Mouse (Mus musculus) ES-Bruce4 (cell line): ENCODE data around the gene Wee1. TPM values are rescaled to one million over a fixed set of nuclear protein-coding genes. Genes with fewer than 3 reads are reported as not detected.

Experiments
- H3K27ac ChIP-seq: 2 replicates; pipeline ENCODE4 v1.5.1; 2012; ENCODE audit warnings: low read length, inconsistent platforms; ENCODE audit not compliant: insufficient read depth
- H3K27me3 ChIP-seq: 2 replicates; pipeline ENCODE4 v1.6.1; 2012; ENCODE audit warnings: mild to moderate bottlenecking, low read length, inconsistent platforms; ENCODE audit not compliant: control insufficient read depth, poor library complexity, insufficient read depth, severe bottlenecking
- H3K36me3 ChIP-seq: 2 replicates; pipeline ENCODE4 v1.6.1; 2012; ENCODE audit warnings: inconsistent platforms, mild to moderate bottlenecking, low read length, moderate library complexity; ENCODE audit not compliant: control insufficient read depth, poor library complexity, insufficient read depth, severe bottlenecking
- H3K4me1 ChIP-seq: one replicate; pipeline ENCODE4 v1.8.1; 2011; ENCODE audit warnings: low read length; ENCODE audit not compliant: control insufficient read depth, insufficient read depth
- H3K4me3 ChIP-seq: 2 replicates; pipeline ENCODE4 v1.5.1; 2011; ENCODE audit warnings: low read depth, mild to moderate bottlenecking, low read length
- H3K9ac ChIP-seq: 2 replicates; pipeline ENCODE4 v1.6.1; 2012; ENCODE audit warnings: low read depth, mild to moderate bottlenecking, inconsistent platforms; ENCODE audit not compliant: poor library complexity, severe bottlenecking
- H3K9me3 ChIP-seq: replicated peaks from 2 replicates; pipeline ENCODE4 v1.6.1; 2012; ENCODE audit warnings: mild to moderate bottlenecking, low read length, inconsistent platforms; ENCODE audit not compliant: control insufficient read depth, poor library complexity, insufficient read depth, severe bottlenecking
- CTCF ChIP-seq: IDR thresholded peaks from one replicate; pipeline ENCODE4 v1.8.1; 2011; ENCODE audit warnings: low read depth, low read length
- EP300 ChIP-seq: IDR thresholded peaks from 2 replicates; pipeline ENCODE4 v1.6.1; 2011; ENCODE audit warnings: low read depth, low read length; ENCODE audit not compliant: insufficient read depth
- POLR2A ChIP-seq: IDR thresholded peaks from one replicate; pipeline ENCODE4 v1.8.1; 2011; ENCODE audit warnings: low read length; ENCODE audit not compliant: insufficient read depth
- polyA plus RNA-seq: library from polyadenylated mRNA; stranded (reverse); fragments of >200 nt; gene quantifications from 2 replicates; pipeline ENCODE4 v1.2.4, GENCODE M21; 2011; ENCODE audit warnings: low read depth; ENCODE audit not compliant: missing spikeins, insufficient read depth, insufficient read length

Gene Wee1
- polyA plus RNA-seq, 1 experiment, result 60.1 TPM

- H3K9ac ChIP-seq, result no peak overlapping the region
- no peaks in the 10 kb centered on the region for H3K9me3 ChIP-seq
- TF ChIP-seq EP300 (no peak), POLR2A (no peak), CTCF (no peak)
- no peak overlapping the region for H3K4me3 ChIP-seq
- H3K27ac ChIP-seq, result no peak overlapping the region
- H3K27me3 ChIP-seq, result no peaks in the 10 kb centered on the region
- H3K36me3 ChIP-seq, result peaks cover 48% of the 10 kb centered on the region
- H3K4me1 ChIP-seq, result no peaks in the 10 kb centered on the region
Observed at GRCm38 (mm10) chr7:110091670-110092069, 30.2 kb upstream of the Wee1 start.

GRCm38 (mm10) chr7:110096332-110096731 is 25.5 kb upstream of the Wee1 start:
- Histone ChIP-seq H3K27ac (no peak overlapping the region), H3K4me3 (no peak overlapping the region), H3K9ac (no peak overlapping the region), H3K4me1 (peaks cover 2% of the 10 kb centered on the region), H3K9me3 (no peaks in the 10 kb centered on the region), H3K27me3 (no peaks in the 10 kb centered on the region), H3K36me3 (peaks cover 32% of the 10 kb centered on the region)
- no peak for TF ChIP-seq POLR2A
- no peak for TF ChIP-seq CTCF
- TF ChIP-seq EP300, result no peak

GRCm38 (mm10) chr7:110097106-110097793 is 24.6 kb upstream of the Wee1 start:
- H3K4me1 ChIP-seq, result peaks cover 2% of the 10 kb centered on the region
- no peak overlapping the region for H3K4me3 ChIP-seq
- no peaks in the 10 kb centered on the region for H3K27me3 ChIP-seq
- no peak overlapping the region for H3K9ac ChIP-seq
- 0 out of 2 replicates have a peak, but pooled peaks have one; percentile 36 for TF ChIP-seq EP300
- TF ChIP-seq CTCF, result no peak
- TF ChIP-seq POLR2A, result no peak
- peaks cover 32% of the 10 kb centered on the region for H3K36me3 ChIP-seq
- no peak overlapping the region for H3K27ac ChIP-seq
- no peaks in the 10 kb centered on the region for H3K9me3 ChIP-seq

GRCm38 (mm10) chr7:110100854-110101253 is 21.0 kb upstream of the Wee1 start:
- 0 out of 2 replicates have a peak, but pooled peaks cover 2% of the 10 kb centered on the region for H3K36me3 ChIP-seq
- H3K9ac ChIP-seq, result 0 out of 2 replicates have a peak overlapping the region, but pooled peaks have one; percentile 26
- H3K27me3 ChIP-seq, result no peaks in the 10 kb centered on the region
- peaks cover 3% of the 10 kb centered on the region for H3K4me1 ChIP-seq
- 0 out of 2 replicates have a peak overlapping the region, but pooled peaks have one; percentile 12 for H3K4me3 ChIP-seq
- peak overlapping the region; percentile 63; the same call in 1 of the 2 replicates for H3K27ac ChIP-seq
- TF ChIP-seq EP300 (no peak), CTCF (no peak), POLR2A (no peak)
- no peaks in the 10 kb centered on the region for H3K9me3 ChIP-seq

GRCm38 (mm10) chr7:110101266-110101665 is 20.6 kb upstream of the Wee1 start:
- H3K4me3 ChIP-seq, result 0 out of 2 replicates have a peak overlapping the region, but pooled peaks have one; percentile 0
- no peaks in the 10 kb centered on the region for H3K27me3 ChIP-seq
- no peaks in the 10 kb centered on the region for H3K9me3 ChIP-seq
- no peak for TF ChIP-seq POLR2A
- TF ChIP-seq CTCF, result no peak
- TF ChIP-seq EP300, result no peak
- H3K9ac ChIP-seq, result 0 out of 2 replicates have a peak overlapping the region, but pooled peaks have one; percentile 26
- 0 out of 2 replicates have a peak overlapping the region, but pooled peaks have one; percentile 4 for H3K27ac ChIP-seq
- peaks cover 3% of the 10 kb centered on the region for H3K4me1 ChIP-seq
- H3K36me3 ChIP-seq, result 0 out of 2 replicates have a peak, but pooled peaks cover under 1% of the 10 kb centered on the region

DNA sequence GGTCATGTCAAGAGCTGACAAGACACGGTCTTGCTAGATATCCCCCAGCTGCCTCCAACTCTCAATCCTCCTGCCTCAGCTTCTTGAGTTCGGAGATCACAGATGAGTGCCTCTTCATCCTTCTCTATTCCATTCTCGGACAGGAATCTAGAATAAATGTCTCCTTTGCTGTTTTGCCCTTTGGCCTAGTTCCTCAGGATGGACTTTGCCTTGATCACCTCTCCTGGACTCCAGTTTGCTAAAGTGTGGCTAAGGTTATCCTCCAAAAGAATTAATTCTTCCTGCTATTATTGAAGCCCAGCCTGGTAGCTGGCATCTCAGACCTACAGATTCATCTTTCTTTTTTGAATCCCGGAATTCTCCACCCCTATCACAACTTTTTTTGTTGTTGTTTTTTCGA is 16.8 kb upstream of the Wee1 start:
- H3K27me3 ChIP-seq, result no peaks in the 10 kb centered on the region
- peaks cover 2% of the 10 kb centered on the region for H3K4me1 ChIP-seq
- no peaks in the 10 kb centered on the region for H3K9me3 ChIP-seq
- no peak for TF ChIP-seq POLR2A
- TF ChIP-seq CTCF, result no peak
- TF ChIP-seq EP300, result no peak
- H3K9ac ChIP-seq, result no peak overlapping the region
- no peak overlapping the region for H3K27ac ChIP-seq
- no peaks in the 10 kb centered on the region for H3K36me3 ChIP-seq
- H3K4me3 ChIP-seq, result no peak overlapping the region
